Mouse (Mus musculus) kidney, postnatal 0 days (tissue): ENCODE data around the gene Gm10644. TPM values are rescaled to one million over a fixed set of nuclear protein-coding genes. Genes with fewer than 3 reads are reported as not detected.

Source experiments
- ATAC-seq: fragments of 200-750 bp; cut with Nextera tagmentation; replicated peaks from 2 replicates; pipeline ENCODE4 v1.8.0; 2017; ENCODE audit warnings: low read depth, moderate number of reproducible peaks, moderate TSS enrichment, moderate library complexity; ENCODE audit not compliant: low FRiP score
- DNase-seq: peaks from one replicate; pipeline ENCODE4 v3.0.0-alpha.2; 2016; ENCODE audit warnings: low spot score
- H3K27ac ChIP-seq: fragments of 300-500 bp; sonication (generic); 2 replicates; pipeline ENCODE4 v1.5.1; 2014; ENCODE audit warnings: mild to moderate bottlenecking
- H3K27me3 ChIP-seq: fragments of 300-500 bp; sonication (generic); 2 replicates; pipeline ENCODE4 v1.6.1; 2014; ENCODE audit warnings: low read length, mixed read lengths; ENCODE audit not compliant: insufficient read depth
- H3K36me3 ChIP-seq: fragments of 300-500 bp; sonication (generic); 2 replicates; pipeline ENCODE4 v1.6.1; 2014; ENCODE audit warnings: low read length, mixed read lengths; ENCODE audit not compliant: insufficient read depth
- H3K4me1 ChIP-seq: fragments of 300-500 bp; sonication (generic); replicated peaks from 2 replicates; pipeline ENCODE4 v1.6.1; 2014; ENCODE audit warnings: antibody characterized with exemption, low read length, mixed read lengths; ENCODE audit not compliant: insufficient read depth
- H3K4me2 ChIP-seq: fragments of 300-500 bp; sonication (generic); 2 replicates; pipeline ENCODE4 v1.6.1; 2014; ENCODE audit warnings: mild to moderate bottlenecking, low read length, moderate library complexity, mixed read lengths
- H3K4me3 ChIP-seq: fragments of 300-500 bp; sonication (generic); replicated peaks from 2 replicates; pipeline ENCODE4 v1.5.1; 2014; ENCODE audit warnings: low read depth, low read length
- H3K9ac ChIP-seq: fragments of 300-500 bp; sonication (generic); 2 replicates; pipeline ENCODE4 v1.6.1; 2014; ENCODE audit warnings: low read depth, low read length
- H3K9me3 ChIP-seq: fragments of 300-500 bp; sonication (generic); replicated peaks from 2 replicates; pipeline ENCODE4 v1.6.1; 2016; ENCODE audit warnings: low read length, inconsistent platforms, mixed read lengths
- CTCF ChIP-seq: IDR thresholded peaks from 2 replicates; pipeline ENCODE4 v1.5.1; 2016; ENCODE audit warnings: antibody characterized with exemption, low read depth, mild to moderate bottlenecking, moderate library complexity
- WGBS: fragments of 180-500 bp; shearing (Covaris S2); extraction: QIAGEN DNeasy Blood & Tissue Kit; methylation state at CpG from one replicate; pipeline ENCODE4 v1.1.7; 2014; 5-methylcytosine and 5-hydroxymethylcytosine counted together
- polyA plus RNA-seq: library from polyadenylated mRNA; unstranded; fragments of >200 nt; fragmentation: Nextera tagmentation; extraction: Ambion mirVana; gene quantifications from 2 replicates; pipeline ENCODE4 v1.2.1, GENCODE M21; 2015

Gm10644 gene
- 0.46 and 0.47 TPM in 2 replicates for polyA plus RNA-seq

- Histone ChIP-seq H3K4me2 (peak within 1 kb of the TSS; percentile 90), H3K4me1 (peaks cover 6% of the 10 kb centered on the region; the same call in 1 of the 2 replicates), H3K36me3 (no peaks in the 10 kb centered on the region), H3K9ac (peak within 1 kb of the TSS; percentile 57), H3K9me3 (no peaks in the 10 kb centered on the region), H3K4me3 (peak within 1 kb of the TSS; percentile 58), H3K27me3 (no peaks in the 10 kb centered on the region), H3K27ac (peak within 1 kb of the TSS; percentile 54; the same call in 1 of the 2 replicates)
- DNase-seq (peak; percentile 100), ATAC-seq (peak; percentile 100)
- peak; percentile 97 for TF ChIP-seq CTCF
- WGBS, result under 1% methylated on average over 72 of the region's 75 CpGs
Measured at GRCm38 (mm10) chr8:83955106-83955957, at the start of gene Gm10644, which contains the start of gene Asf1b. Gene Gm10644, minus strand, starts transcription at chr8:83955205. Gene Asf1b, plus strand, starts transcription at chr8:83955507.

GRCm38 (mm10) chr8:84004533-84005201 is 49.7 kb upstream of the Gm10644 start:
- peak; percentile 95 for DNase-seq
- H3K9me3 ChIP-seq, result no peaks in the 10 kb centered on the region
- H3K4me2 ChIP-seq, result peak overlapping the region; percentile 85
- WGBS, result 0% methylated on average over 30 of the region's 30 CpGs
- ATAC-seq, result peak; percentile 82
- H3K9ac ChIP-seq, result peak overlapping the region; percentile 60
- H3K4me3 ChIP-seq, result peak overlapping the region; percentile 50
- peak overlapping the region; percentile 85 for H3K27ac ChIP-seq
- 0 out of 2 replicates have a peak, but pooled peaks cover 8% of the 10 kb centered on the region for H3K36me3 ChIP-seq
- no peaks in the 10 kb centered on the region for H3K27me3 ChIP-seq
- peaks cover 11% of the 10 kb centered on the region for H3K4me1 ChIP-seq
- TF ChIP-seq CTCF, result no peak

- DNase-seq, result no peak
- TF ChIP-seq CTCF, result no peak
- Histone ChIP-seq H3K4me3 (peak overlapping the region; percentile 50; the same call in 1 of the 2 replicates), H3K9me3 (no peaks in the 10 kb centered on the region), H3K4me2 (peak overlapping the region; percentile 85), H3K9ac (peak overlapping the region; percentile 60), H3K36me3 (0 out of 2 replicates have a peak, but pooled peaks cover 8% of the 10 kb centered on the region), H3K27me3 (no peaks in the 10 kb centered on the region), H3K4me1 (peaks cover 20% of the 10 kb centered on the region), H3K27ac (0 out of 2 replicates have a peak overlapping the region, but pooled peaks have one; percentile 85)
- 69% methylated on average over 6 of the region's 6 CpGs for WGBS
- no peak for ATAC-seq
Measured at GRCm38 (mm10) chr8:84003612-84004246, 48.7 kb upstream of the Gm10644 start.

GRCm38 (mm10) chr8:84002957-84003611 is 48.1 kb upstream of the Gm10644 start:
- peaks cover 24% of the 10 kb centered on the region for H3K4me1 ChIP-seq
- DNase-seq (no peak), ATAC-seq (no peak)
- TF ChIP-seq CTCF, result no peak
- H3K4me3 ChIP-seq, result no peak overlapping the region
- H3K27me3 ChIP-seq, result no peaks in the 10 kb centered on the region
- no peaks in the 10 kb centered on the region for H3K9me3 ChIP-seq
- H3K27ac ChIP-seq, result no peak overlapping the region
- peak overlapping the region; percentile 85; the same call in 1 of the 2 replicates for H3K4me2 ChIP-seq
- WGBS, result 67% methylated on average over 12 of the region's 12 CpGs
- 0 out of 2 replicates have a peak, but pooled peaks cover 8% of the 10 kb centered on the region for H3K36me3 ChIP-seq
- H3K9ac ChIP-seq, result no peak overlapping the region

GRCm38 (mm10) chr8:84001281-84002000 is 46.4 kb upstream of the Gm10644 start, which contains the start of gene 1700067K01Rik:
Gene 1700067K01Rik, plus strand, starts transcription at chr8:84001502.
- DNase-seq (no peak), ATAC-seq (no peak)
- 0 out of 2 replicates have a peak, but pooled peaks cover 8% of the 10 kb centered on the region for H3K36me3 ChIP-seq
- peaks cover 24% of the 10 kb centered on the region for H3K4me1 ChIP-seq
- H3K4me3 ChIP-seq, result no peak within 1 kb of the TSS
- WGBS, result 42% methylated on average over 60 of the region's 61 CpGs
- H3K4me2 ChIP-seq, result peak within 1 kb of the TSS; percentile 13; the same call in 1 of the 2 replicates
- no peak for TF ChIP-seq CTCF
- no peak within 1 kb of the TSS for H3K27ac ChIP-seq
- H3K9me3 ChIP-seq, result no peaks in the 10 kb centered on the region
- no peaks in the 10 kb centered on the region for H3K27me3 ChIP-seq
- no peak within 1 kb of the TSS; the same call in 1 of the 2 replicates for H3K9ac ChIP-seq
